Mouse (Mus musculus) urinary bladder, adult 18-20 months (tissue): ENCODE measurements at regions not wholly inside any gene's neighbourhood (a gene's known extent, or its start where the extent isn't known, plus 50 kb on each side); places are given as distances from the start of the nearest gene placed in this dataset.
"Not testable (repeated sequence)": the region's sequence is repeated elsewhere in the genome, so short reads cannot be mapped to it uniquely, and the experiment has no call there.

Experiments
- DNase-seq, 2 experiments: peaks; one replicate each; pipeline ENCODE4 v3.0.0; 2022; ENCODE audit warnings: low spot score in 2 of 2, mixed read lengths in 2 of 2

DNA sequence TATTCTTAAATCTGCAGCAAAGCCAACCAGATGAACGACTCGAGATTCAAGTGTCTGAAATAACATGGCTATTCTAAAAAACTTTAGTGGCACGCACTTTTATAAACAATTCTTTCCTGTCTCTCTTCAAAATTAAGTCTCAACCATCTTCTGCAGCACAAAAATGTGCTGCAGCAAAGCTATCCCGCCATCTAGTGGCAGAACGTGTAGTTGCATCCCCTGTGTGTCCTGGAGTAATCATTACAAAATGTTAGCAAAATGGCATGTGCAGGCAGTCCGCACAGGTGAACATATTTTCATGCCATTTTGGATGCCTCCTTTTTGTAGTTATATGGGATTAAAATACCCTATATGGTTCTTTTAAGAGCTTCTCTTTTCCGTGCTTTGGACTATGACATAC is 293.1 kb upstream of the Slc7a14 start:
- peak; percentile 34 to 63 for DNase-seq

DNA sequence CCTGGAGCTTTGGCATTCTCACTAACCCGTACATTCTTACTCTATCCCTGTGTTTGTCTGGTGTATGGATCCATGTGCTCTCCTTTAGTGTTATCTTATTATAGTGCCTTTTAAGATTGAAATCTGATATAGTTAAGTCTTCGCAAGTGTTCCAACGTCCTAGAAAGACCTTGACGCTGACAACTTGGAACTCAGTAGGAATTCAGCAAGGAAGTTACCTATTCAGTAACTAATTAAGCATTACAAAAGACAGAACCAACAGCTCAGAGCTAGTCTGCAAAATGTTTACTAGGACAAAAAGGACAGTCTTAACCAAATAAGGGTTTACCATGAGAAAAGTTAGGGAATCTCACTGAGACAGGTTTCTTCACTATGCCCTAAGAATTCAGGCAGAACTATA is 286.4 kb upstream of the Slc7a14 start:
- not testable (repeated sequence) for DNase-seq

- DNase-seq, result no peak
Measured at GRCm38 (mm10) chr3:31585971-31586370, 275.8 kb upstream of the Slc7a14 start.

GRCm38 (mm10) chr3:31573849-31574248 is 263.7 kb upstream of the Slc7a14 start:
- no peak for DNase-seq
